Mouse (Mus musculus): ENCODE measurements around the gene Zfp618. TPM values are rescaled to one million over a fixed set of nuclear protein-coding genes. Genes with fewer than 3 reads are reported as not detected.
A peak's percentile ranks its signal among the peaks of the same experiment; 100 is the strongest.

Gene Zfp618
- polyA plus RNA-seq, 1 experiment from 2014 or later, result 39.5 TPM

- ATAC-seq (replicated peaks; ENCODE audit: low FRiP score), result no peak
- Histone ChIP-seq H3K4me3 (replicated peaks) (no peak overlapping the region), H3K4me1 (peaks cover 47% of the 10 kb centered on the region), H3K36me3 (no peaks in the 10 kb centered on the region), H3K27ac (no peak overlapping the region), H3K27me3 (no peaks in the 10 kb centered on the region), H3K9me3 (replicated peaks) (no peaks in the 10 kb centered on the region), H3K4me2 (no peak overlapping the region), H3K9ac (no peak overlapping the region)
- WGBS, result 81% methylated on average over 2 of the region's 2 CpGs
Measured at GRCm38 (mm10) chr4:62974901-62975300, 9.5 kb downstream of the Zfp618 start.

GRCm38 (mm10) chr4:62975541-62975940 is 10.2 kb downstream of the Zfp618 start:
- Histone ChIP-seq H3K4me1 (peaks cover 40% of the 10 kb centered on the region), H3K4me2 (no peak overlapping the region), H3K27ac (no peak overlapping the region), H3K9me3 (replicated peaks) (no peaks in the 10 kb centered on the region), H3K27me3 (no peaks in the 10 kb centered on the region), H3K4me3 (replicated peaks) (no peak overlapping the region), H3K36me3 (no peaks in the 10 kb centered on the region), H3K9ac (no peak overlapping the region)
- ATAC-seq (replicated peaks; ENCODE audit: low FRiP score), result no peak
- 73% methylated on average over 6 of the region's 6 CpGs for WGBS

GRCm38 (mm10) chr4:62977454-62977853 is 12.1 kb downstream of the Zfp618 start:
- H3K27ac ChIP-seq, result 0 out of 2 replicates have a peak overlapping the region, but pooled peaks have one; percentile 7
- no peak overlapping the region for H3K4me3 ChIP-seq (replicated peaks)
- WGBS, result 83% methylated on average over 6 of the region's 6 CpGs
- H3K4me1 ChIP-seq, result peaks cover 27% of the 10 kb centered on the region
- H3K9ac ChIP-seq, result no peak overlapping the region
- no peaks in the 10 kb centered on the region for H3K36me3 ChIP-seq
- H3K9me3 ChIP-seq (replicated peaks), result no peaks in the 10 kb centered on the region
- no peak for ATAC-seq (replicated peaks; ENCODE audit: low FRiP score)
- H3K27me3 ChIP-seq, result no peaks in the 10 kb centered on the region
- no peak overlapping the region for H3K4me2 ChIP-seq

DNA sequence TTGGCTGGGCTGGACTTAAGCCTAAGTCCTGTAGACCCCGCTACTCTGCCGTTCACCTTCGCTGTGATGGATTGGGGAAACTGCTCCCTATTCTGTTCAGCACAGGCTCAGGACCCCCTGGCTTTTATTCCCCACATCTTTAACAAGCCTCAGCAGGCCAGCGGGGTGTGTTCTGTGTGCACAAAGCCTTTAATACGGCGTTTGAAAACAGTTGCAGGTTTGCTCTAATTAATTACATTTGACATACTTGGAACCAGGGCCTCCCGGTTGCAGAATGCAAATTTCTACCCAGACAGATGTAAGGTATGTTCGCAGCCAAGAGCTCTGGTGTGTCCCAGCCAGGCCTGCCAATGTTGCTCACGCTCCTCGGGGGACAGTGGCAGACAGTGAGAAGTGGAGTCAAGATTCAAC is 13.1 kb downstream of the Zfp618 start:
- H3K9me3 ChIP-seq (replicated peaks), result no peaks in the 10 kb centered on the region
- H3K27me3 ChIP-seq, result no peaks in the 10 kb centered on the region
- H3K4me3 ChIP-seq (replicated peaks), result no peak overlapping the region
- no peak overlapping the region for H3K9ac ChIP-seq
- H3K4me1 ChIP-seq, result peaks cover 23% of the 10 kb centered on the region
- 63% methylated on average over 10 of the region's 10 CpGs for WGBS
- no peak overlapping the region for H3K4me2 ChIP-seq
- H3K27ac ChIP-seq, result no peak overlapping the region
- 0 out of 2 replicates have a peak, but pooled peaks cover under 1% of the 10 kb centered on the region for H3K36me3 ChIP-seq
- ATAC-seq (replicated peaks; ENCODE audit: low FRiP score), result no peak

- Histone ChIP-seq H3K27ac (0 out of 2 replicates have a peak overlapping the region, but pooled peaks have one; percentile 45), H3K27me3 (no peaks in the 10 kb centered on the region), H3K9ac (no peak overlapping the region), H3K36me3 (0 out of 2 replicates have a peak, but pooled peaks cover 3% of the 10 kb centered on the region), H3K9me3 (replicated peaks) (no peaks in the 10 kb centered on the region), H3K4me1 (peaks cover 25% of the 10 kb centered on the region), H3K4me3 (replicated peaks) (no peak overlapping the region), H3K4me2 (no peak overlapping the region)
- ATAC-seq (replicated peaks; ENCODE audit: low FRiP score), result no peak
- WGBS, result 79% methylated on average over 2 of the region's 2 CpGs
Measured at GRCm38 (mm10) chr4:62981572-62981971, 16.2 kb downstream of the Zfp618 start.

DNA sequence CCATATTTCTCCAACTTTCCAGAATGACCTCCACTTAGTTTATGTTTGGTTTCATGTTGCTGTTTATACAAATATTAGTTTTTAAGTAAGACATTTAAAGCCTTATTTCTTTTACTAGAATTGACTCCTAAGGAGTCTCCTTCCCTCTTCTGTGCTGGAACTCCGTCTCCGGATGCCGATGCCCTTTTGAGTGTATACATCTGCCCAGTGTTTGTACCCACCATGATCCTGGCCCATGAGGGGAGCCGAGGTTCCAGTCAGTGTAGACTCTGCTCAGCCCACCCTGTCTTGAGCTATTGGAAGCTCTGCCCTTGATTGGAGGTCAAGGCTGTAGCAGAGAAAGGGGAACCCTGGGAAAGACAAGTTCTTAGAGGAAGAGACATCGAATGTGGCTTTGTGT is 18.2 kb downstream of the Zfp618 start:
- Histone ChIP-seq H3K4me2 (no peak overlapping the region), H3K9me3 (replicated peaks) (no peaks in the 10 kb centered on the region)
- 92% methylated on average over 5 of the region's 5 CpGs for WGBS

DNA sequence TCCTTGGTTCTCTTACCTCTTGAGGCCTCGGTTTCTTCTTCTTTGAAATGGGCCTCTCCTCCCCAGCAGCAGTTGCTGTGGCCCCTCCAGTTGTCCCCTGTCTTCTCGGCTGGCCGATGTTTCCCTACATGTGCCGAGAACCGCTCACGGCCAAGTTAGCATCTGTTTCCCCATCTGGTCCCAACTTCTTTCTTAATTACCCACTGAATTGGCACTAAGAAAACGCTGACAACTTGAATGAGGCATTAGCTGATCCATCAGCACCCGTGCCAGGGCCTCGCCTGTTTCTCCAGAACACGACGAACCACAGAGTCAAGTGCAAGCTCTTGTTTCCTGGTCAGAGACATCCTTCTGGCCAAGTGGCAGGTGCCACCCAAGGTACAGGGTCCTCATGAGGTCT is 26.0 kb downstream of the Zfp618 start:
- Histone ChIP-seq H3K27ac (no peak overlapping the region), H3K4me1 (peaks cover 7% of the 10 kb centered on the region), H3K4me2 (no peak overlapping the region), H3K36me3 (peaks cover 7% of the 10 kb centered on the region), H3K9me3 (replicated peaks) (no peaks in the 10 kb centered on the region; the same call in 1 of the 2 replicates), H3K27me3 (no peaks in the 10 kb centered on the region), H3K4me3 (replicated peaks) (no peak overlapping the region), H3K9ac (no peak overlapping the region)
- no peak for ATAC-seq (replicated peaks; ENCODE audit: low FRiP score)
- 88% methylated on average over 11 of the region's 11 CpGs for WGBS

More for the DNA sequence above, 18.2 kb downstream of the Zfp618 start:
- Histone ChIP-seq H3K9ac (no peak overlapping the region), H3K4me3 (replicated peaks) (no peak overlapping the region), H3K27ac (peak overlapping the region; percentile 41; the same call in 1 of the 2 replicates), H3K36me3 (0 out of 2 replicates have a peak, but pooled peaks cover 3% of the 10 kb centered on the region), H3K27me3 (no peaks in the 10 kb centered on the region), H3K4me1 (peaks cover 9% of the 10 kb centered on the region)
- no peak for ATAC-seq (replicated peaks; ENCODE audit: low FRiP score)

GRCm38 (mm10) chr4:62993190-62993589 is 27.8 kb downstream of the Zfp618 start:
- peaks cover 25% of the 10 kb centered on the region for H3K4me1 ChIP-seq
- H3K27me3 ChIP-seq, result no peaks in the 10 kb centered on the region
- H3K36me3 ChIP-seq, result peaks cover 20% of the 10 kb centered on the region
- no peak overlapping the region for H3K4me3 ChIP-seq (replicated peaks)
- H3K9ac ChIP-seq, result no peak overlapping the region
- no peak for ATAC-seq (replicated peaks; ENCODE audit: low FRiP score)
- WGBS, result 84% methylated on average over 2 of the region's 2 CpGs
- H3K4me2 ChIP-seq, result no peak overlapping the region
- no peaks in the 10 kb centered on the region; the same call in 1 of the 2 replicates for H3K9me3 ChIP-seq (replicated peaks)
- no peak overlapping the region for H3K27ac ChIP-seq

GRCm38 (mm10) chr4:62997606-62998005 is 32.2 kb downstream of the Zfp618 start:
- Histone ChIP-seq H3K27me3 (no peaks in the 10 kb centered on the region), H3K4me2 (no peak overlapping the region), H3K4me1 (peaks cover 53% of the 10 kb centered on the region), H3K9ac (no peak overlapping the region), H3K4me3 (replicated peaks) (no peak overlapping the region), H3K27ac (peak overlapping the region; percentile 88), H3K9me3 (replicated peaks) (no peaks in the 10 kb centered on the region; the same call in 1 of the 2 replicates), H3K36me3 (peaks cover 20% of the 10 kb centered on the region)
- ATAC-seq (replicated peaks; ENCODE audit: low FRiP score), result no peak
- 84% methylated on average over 6 of the region's 6 CpGs for WGBS

DNA sequence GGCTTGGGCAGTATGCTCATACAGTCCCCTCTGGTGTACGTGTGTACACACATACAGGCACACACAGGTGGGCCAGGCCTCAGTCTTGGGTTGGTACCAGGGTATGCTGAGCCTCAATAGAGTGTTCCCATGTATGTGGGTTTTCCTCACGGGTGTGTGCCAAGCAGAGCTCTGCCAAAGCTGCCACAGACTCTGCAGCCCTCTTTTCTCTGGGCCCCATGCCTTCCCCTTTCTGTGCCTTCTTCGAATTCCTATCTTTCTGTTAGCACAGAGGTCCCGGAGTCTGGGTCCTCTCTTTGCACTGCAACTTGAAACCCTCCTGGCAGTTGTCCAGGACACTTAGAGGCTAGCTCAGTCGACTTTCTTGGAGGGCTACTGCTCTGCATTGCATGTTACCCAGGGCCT is 33.1 kb downstream of the Zfp618 start:
- peak; percentile 53 for ATAC-seq (replicated peaks; ENCODE audit: low FRiP score)
- Histone ChIP-seq H3K27me3 (no peaks in the 10 kb centered on the region), H3K9ac (no peak overlapping the region), H3K27ac (peak overlapping the region; percentile 88), H3K4me1 (peaks cover 56% of the 10 kb centered on the region), H3K9me3 (replicated peaks) (no peaks in the 10 kb centered on the region; the same call in 1 of the 2 replicates), H3K36me3 (peaks cover 20% of the 10 kb centered on the region), H3K4me2 (peak overlapping the region; percentile 8; the same call in 1 of the 2 replicates), H3K4me3 (replicated peaks) (no peak overlapping the region)
- WGBS, result 27% methylated on average over 5 of the region's 5 CpGs

DNA sequence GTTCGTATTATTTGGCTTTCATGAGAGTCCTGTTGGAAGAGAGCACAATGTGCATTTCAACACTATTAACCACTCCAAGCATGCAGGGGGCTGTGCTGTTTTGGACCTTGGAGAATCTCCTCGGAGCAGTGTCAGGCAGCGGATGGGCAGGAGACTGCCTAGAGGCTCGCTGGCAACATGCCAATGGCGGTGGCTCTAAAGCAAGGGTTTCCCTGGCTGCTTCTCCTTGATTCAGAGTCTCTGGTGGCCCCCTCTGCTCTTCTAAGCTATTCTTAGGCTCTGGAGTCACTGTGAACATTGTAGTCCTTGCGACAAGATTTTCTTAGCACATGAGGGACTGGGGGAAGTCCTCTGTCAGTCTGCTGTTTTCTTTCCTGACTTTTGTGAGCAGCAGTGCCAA is 33.5 kb downstream of the Zfp618 start:
- peaks cover 20% of the 10 kb centered on the region for H3K36me3 ChIP-seq
- no peaks in the 10 kb centered on the region; the same call in 1 of the 2 replicates for H3K9me3 ChIP-seq (replicated peaks)
- H3K27me3 ChIP-seq, result no peaks in the 10 kb centered on the region
- no peak overlapping the region for H3K9ac ChIP-seq
- H3K27ac ChIP-seq, result peak overlapping the region; percentile 88
- WGBS, result 38% methylated on average over 6 of the region's 6 CpGs
- ATAC-seq (replicated peaks; ENCODE audit: low FRiP score), result 0 out of 2 replicates have a peak, but pooled peaks have one; percentile 13
- H3K4me2 ChIP-seq, result peak overlapping the region; percentile 2; the same call in 1 of the 2 replicates
- H3K4me3 ChIP-seq (replicated peaks), result no peak overlapping the region
- peaks cover 56% of the 10 kb centered on the region for H3K4me1 ChIP-seq

DNA sequence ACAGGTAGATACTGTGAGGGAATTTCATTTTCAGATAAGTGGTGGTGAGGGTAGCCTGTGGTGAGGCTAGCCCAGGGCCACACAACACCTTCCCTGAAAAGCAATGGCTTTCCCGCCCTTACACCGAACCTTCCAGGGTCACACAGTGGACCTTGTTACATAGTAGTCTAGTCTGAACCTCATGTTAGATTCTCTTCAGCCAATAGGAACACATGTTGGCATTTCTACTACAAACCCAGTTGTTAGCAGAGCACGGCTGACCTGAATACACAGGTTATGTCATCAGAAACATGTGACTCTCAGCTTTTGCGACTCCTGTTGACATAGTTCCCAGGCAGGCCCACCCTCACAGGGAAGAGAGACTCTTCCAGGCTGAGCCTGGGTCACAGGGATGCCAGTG is 33.9 kb downstream of the Zfp618 start:
- no peak overlapping the region for H3K4me2 ChIP-seq
- H3K27ac ChIP-seq, result peak overlapping the region; percentile 88
- ATAC-seq (replicated peaks; ENCODE audit: low FRiP score), result peak; percentile 24; the same call in 1 of the 2 replicates
- WGBS, result 71% methylated on average over 4 of the region's 4 CpGs
- peaks cover 20% of the 10 kb centered on the region for H3K36me3 ChIP-seq
- H3K27me3 ChIP-seq, result no peaks in the 10 kb centered on the region
- no peak overlapping the region for H3K4me3 ChIP-seq (replicated peaks)
- no peak overlapping the region for H3K9ac ChIP-seq
- H3K9me3 ChIP-seq (replicated peaks), result no peaks in the 10 kb centered on the region; the same call in 1 of the 2 replicates
- peaks cover 58% of the 10 kb centered on the region for H3K4me1 ChIP-seq

GRCm38 (mm10) chr4:62999916-63000315 is 34.5 kb downstream of the Zfp618 start:
- peaks cover 64% of the 10 kb centered on the region for H3K4me1 ChIP-seq
- H3K27me3 ChIP-seq, result no peaks in the 10 kb centered on the region
- 64% methylated on average over 7 of the region's 7 CpGs for whole genome bisulfite sequencing
- no peak for ATAC-seq (replicated peaks; ENCODE audit: low FRiP score)
- H3K27ac ChIP-seq, result peak overlapping the region; percentile 88
- H3K4me2 ChIP-seq, result no peak overlapping the region
- H3K36me3 ChIP-seq, result peaks cover 18% of the 10 kb centered on the region
- no peak overlapping the region for H3K4me3 ChIP-seq (replicated peaks)
- H3K9me3 ChIP-seq (replicated peaks), result no peaks in the 10 kb centered on the region; the same call in 1 of the 2 replicates
- H3K9ac ChIP-seq, result no peak overlapping the region
